Mouse (Mus musculus) C2C12 (cell line): ENCODE results near the gene Mical2. TPM values are rescaled to one million over a fixed set of nuclear protein-coding genes. Genes with fewer than 3 reads are reported as not detected.
A peak's percentile ranks its signal among the peaks of the same experiment; 100 is the strongest.

ENCODE experiments used
- H3K27me3 ChIP-seq: one replicate; pipeline ENCODE4 v1.6.1; 2011; ENCODE audit not compliant: control insufficient read depth, insufficient read depth, insufficient read length
- H3K36me3 ChIP-seq: one replicate; pipeline ENCODE4 v1.6.1; 2011; ENCODE audit not compliant: control insufficient read depth, insufficient read depth
- H3K4me3 ChIP-seq: one replicate; pipeline ENCODE4 v1.5.1; 2011; ENCODE audit warnings: mild to moderate bottlenecking, control low read depth; ENCODE audit not compliant: poor library complexity, insufficient read depth, severe bottlenecking
- H3K79me2 ChIP-seq: one replicate; pipeline ENCODE4 v1.6.1; 2011; ENCODE audit not compliant: control insufficient read depth, insufficient read depth
- H3K79me3 ChIP-seq: one replicate; pipeline ENCODE4 v1.6.1; 2011; ENCODE audit warnings: low read depth, control low read depth
- H3ac ChIP-seq: one replicate; pipeline ENCODE3; 2011; ENCODE audit warnings: low read depth; ENCODE audit not compliant: control insufficient read depth, insufficient read length
- CEBPB ChIP-seq: IDR thresholded peaks from one replicate; pipeline ENCODE4 v1.6.1; 2011; ENCODE audit warnings: low read depth, mild to moderate bottlenecking, control low read depth, moderate library complexity
- CTCF ChIP-seq: IDR thresholded peaks from one replicate; pipeline ENCODE4 v1.5.1; 2011; ENCODE audit not compliant: control insufficient read depth, insufficient read depth, insufficient read length
- FOSL1 ChIP-seq: IDR thresholded peaks from one replicate; pipeline ENCODE4 v1.8.0; 2011; ENCODE audit warnings: mild to moderate bottlenecking, low read length; ENCODE audit not compliant: poor library complexity, insufficient read depth, severe bottlenecking
- MAX ChIP-seq: IDR thresholded peaks from one replicate; pipeline ENCODE4 v1.6.1; 2011; ENCODE audit warnings: mild to moderate bottlenecking, control low read depth
- MYOD1 ChIP-seq: IDR thresholded peaks from one replicate; pipeline ENCODE4 v1.6.1; 2011; ENCODE audit warnings: low read depth; ENCODE audit not compliant: control insufficient read depth, insufficient read length
- MYOG ChIP-seq: IDR thresholded peaks from one replicate; pipeline ENCODE4 v1.6.1; 2011; ENCODE audit not compliant: control insufficient read depth, insufficient read length; ENCODE audit errors: extremely low read depth
- USF1 ChIP-seq: IDR thresholded peaks from one replicate; pipeline ENCODE4 v1.6.1; 2011; ENCODE audit warnings: low read depth, mild to moderate bottlenecking, control low read depth, moderate library complexity
- polyA plus RNA-seq: library from polyadenylated mRNA; unstranded; fragments of >200 nt; fragmentation: generic; extraction: Trizol; gene quantifications from one replicate; pipeline ENCODE4 v1.2.1, GENCODE M21; 2012; ENCODE audit warnings: missing spikeins

Gene Mical2
- polyA plus RNA-seq, 1 experiment: 76.9 TPM

GRCm38 (mm10) chr7:112426811-112427210 lies 201.2 kb downstream of the Mical2 start:
- Histone ChIP-seq H3K36me3 (no peaks in the 10 kb centered on the region), H3K27me3 (no peaks in the 10 kb centered on the region), H3ac (no peak overlapping the region), H3K79me3 (peaks cover 14% of the 10 kb centered on the region), H3K79me2 (peaks cover 22% of the 10 kb centered on the region), H3K4me3 (no peak overlapping the region)
- TF ChIP-seq CEBPB (no peak), MYOD1 (no peak), USF1 (no peak), MYOG (no peak), MAX (no peak), CTCF (no peak), FOSL1 (no peak)

- Histone ChIP-seq H3K4me3 (peak within 1 kb of the TSS; percentile 59), H3K79me3 (peaks cover 14% of the 10 kb centered on the region), H3K79me2 (peaks cover 22% of the 10 kb centered on the region), H3ac (peak within 1 kb of the TSS; percentile 98), H3K36me3 (no peaks in the 10 kb centered on the region), H3K27me3 (no peaks in the 10 kb centered on the region)
- TF ChIP-seq MYOD1: no peak
- no peak for TF ChIP-seq CTCF
- no peak for TF ChIP-seq CEBPB
- no peak for TF ChIP-seq USF1
- TF ChIP-seq MAX: no peak
- TF ChIP-seq MYOG: no peak
- TF ChIP-seq FOSL1: no peak
Measured at GRCm38 (mm10) chr7:112427357-112428157, 201.9 kb downstream of the Mical2 start, which contains the start of gene Parva. Gene Parva, plus strand, starts transcription at chr7:112427505.

GRCm38 (mm10) chr7:112428158-112428535 lies 202.5 kb downstream of the Mical2 start:
- Histone ChIP-seq H3K79me2 (peaks cover 22% of the 10 kb centered on the region), H3K27me3 (no peaks in the 10 kb centered on the region), H3K36me3 (no peaks in the 10 kb centered on the region), H3K4me3 (peak overlapping the region; percentile 59), H3ac (peak overlapping the region; percentile 98), H3K79me3 (peaks cover 14% of the 10 kb centered on the region)
- no peak for TF ChIP-seq MAX

GRCm38 (mm10) chr7:112439846-112440245 lies 214.2 kb downstream of the Mical2 start:
- no peak overlapping the region for H3K4me3 ChIP-seq
- no peaks in the 10 kb centered on the region for H3K27me3 ChIP-seq
- TF ChIP-seq CTCF: no peak
- no peak for TF ChIP-seq CEBPB
- TF ChIP-seq MYOD1: no peak
- no peak for TF ChIP-seq MYOG
- TF ChIP-seq FOSL1: no peak
- TF ChIP-seq MAX: no peak
- TF ChIP-seq USF1: no peak
- no peak overlapping the region for H3ac ChIP-seq
- H3K36me3 ChIP-seq: no peaks in the 10 kb centered on the region
- H3K79me2 ChIP-seq: peaks cover 100% of the 10 kb centered on the region
- H3K79me3 ChIP-seq: peaks cover 81% of the 10 kb centered on the region

GRCm38 (mm10) chr7:112444152-112444984 lies 218.7 kb downstream of the Mical2 start:
- Histone ChIP-seq H3ac (no peak overlapping the region), H3K4me3 (no peak overlapping the region), H3K36me3 (no peaks in the 10 kb centered on the region), H3K27me3 (no peaks in the 10 kb centered on the region), H3K79me3 (peaks cover 80% of the 10 kb centered on the region), H3K79me2 (peaks cover 100% of the 10 kb centered on the region)
- TF ChIP-seq MAX: no peak
- TF ChIP-seq MYOG: no peak
- TF ChIP-seq CTCF: no peak
- no peak for TF ChIP-seq USF1
- no peak for TF ChIP-seq CEBPB

- no peaks in the 10 kb centered on the region for H3K36me3 ChIP-seq
- H3ac ChIP-seq: no peak overlapping the region
- TF ChIP-seq MYOD1 (no peak), CTCF (no peak), FOSL1 (no peak), CEBPB (no peak), MAX (no peak), MYOG (no peak), USF1 (no peak)
- no peaks in the 10 kb centered on the region for H3K27me3 ChIP-seq
- H3K79me3 ChIP-seq: peaks cover 80% of the 10 kb centered on the region
- no peak overlapping the region for H3K4me3 ChIP-seq
- peaks cover 100% of the 10 kb centered on the region for H3K79me2 ChIP-seq
Measured at GRCm38 (mm10) chr7:112444985-112445367, 219.3 kb downstream of the Mical2 start.
